In genomic region chr11:5562625-5563268, GRCm38 (mm10) we compare ENCODE assay signal across 1 mouse cellular context.
A peak's percentile ranks its signal among the peaks of the same experiment; 100 is the strongest.
TF ChIP-seq lines count a peak whose summit lies in the region.

No protein-coding gene starts in this region.

TF ChIP-seq in MEL, 35 proteins besides CTCF, POLR2A, EP300 and RAD21 (continued from another document):
- TF ChIP-seq ZNF384 (IDR thresholded peaks at IDR 0.05; ENCODE audit: low read depth, low read length), result no peak
- 0 out of 2 replicates have a peak, but pooled peaks have one; percentile 4 for TF ChIP-seq SMC3 (IDR thresholded peaks at IDR 0.05; ENCODE audit: low read depth, low read length)
TF ChIP-seq in MEL: peak in this region for 3.
